Mouse (Mus musculus) gastrocnemius, adult 8-10 months (tissue): Measurements from ENCODE around the gene Selplg. TPM values are rescaled to one million over a fixed set of nuclear protein-coding genes. Genes with fewer than 3 reads are reported as not detected.
A peak's percentile ranks its signal among the peaks of the same experiment; 100 is the strongest.

Experiments
- DNase-seq, 2 experiments: peaks; one replicate each; pipeline ENCODE4 v3.0.0; 2022; ENCODE audit warnings: low spot score in 2 of 2
- total RNA-seq, 4 experiments: library from RNA; stranded (reverse); gene quantifications; 2 replicates each; pipeline ENCODE4 v1.2.4; 2022

The Selplg gene
- total RNA-seq, result 1 to 10 TPM in 1 of 4 experiments, under 1 TPM in 3; 0.41 to 1.5 (median 0.48) TPM

DNA sequence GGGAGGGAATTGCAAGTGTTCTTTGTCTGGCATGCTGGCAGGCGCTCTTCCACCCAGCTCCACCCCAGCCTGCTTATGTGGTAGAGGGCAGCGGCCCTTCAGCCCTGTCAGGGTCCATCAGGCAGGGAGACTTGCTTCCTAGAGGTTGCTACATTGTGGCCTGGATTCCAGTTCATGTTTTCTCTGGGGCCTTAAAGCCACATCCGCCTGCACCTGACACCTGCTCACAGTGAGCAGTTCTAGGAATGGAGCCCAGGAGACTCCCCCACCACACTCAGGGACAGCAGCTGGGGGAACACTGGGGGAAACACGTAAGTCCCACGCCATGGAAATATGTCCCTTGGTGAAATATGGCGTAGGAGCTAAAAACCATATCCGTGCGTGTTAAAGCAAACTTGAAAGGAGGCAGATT is at the start of gene Selplg:
Gene Selplg (minus strand): TSS at position 155 of the 412 bp plus-strand sequence.
- no peak for DNase-seq

- no peak for DNase-seq
Measured at GRCm38 (mm10) chr5:113881136-113881535, 48.7 kb upstream of the Selplg start.

- no peak for DNase-seq
Measured at GRCm38 (mm10) chr5:113878943-113879617, 46.6 kb upstream of the Selplg start.

- DNase-seq, result no peak
Measured at GRCm38 (mm10) chr5:113877565-113877964, 45.1 kb upstream of the Selplg start.

- no peak for DNase-seq
Measured at GRCm38 (mm10) chr5:113876176-113876575, 43.7 kb upstream of the Selplg start.

- DNase-seq, result no peak
Measured at GRCm38 (mm10) chr5:113875625-113876024, 43.2 kb upstream of the Selplg start.

- DNase-seq, result no peak
Measured at GRCm38 (mm10) chr5:113874063-113875024, 41.9 kb upstream of the Selplg start.

- peak in 1 of 2 experiments; percentile 42 for DNase-seq
Measured at GRCm38 (mm10) chr5:113872936-113873912, 40.8 kb upstream of the Selplg start.

DNA sequence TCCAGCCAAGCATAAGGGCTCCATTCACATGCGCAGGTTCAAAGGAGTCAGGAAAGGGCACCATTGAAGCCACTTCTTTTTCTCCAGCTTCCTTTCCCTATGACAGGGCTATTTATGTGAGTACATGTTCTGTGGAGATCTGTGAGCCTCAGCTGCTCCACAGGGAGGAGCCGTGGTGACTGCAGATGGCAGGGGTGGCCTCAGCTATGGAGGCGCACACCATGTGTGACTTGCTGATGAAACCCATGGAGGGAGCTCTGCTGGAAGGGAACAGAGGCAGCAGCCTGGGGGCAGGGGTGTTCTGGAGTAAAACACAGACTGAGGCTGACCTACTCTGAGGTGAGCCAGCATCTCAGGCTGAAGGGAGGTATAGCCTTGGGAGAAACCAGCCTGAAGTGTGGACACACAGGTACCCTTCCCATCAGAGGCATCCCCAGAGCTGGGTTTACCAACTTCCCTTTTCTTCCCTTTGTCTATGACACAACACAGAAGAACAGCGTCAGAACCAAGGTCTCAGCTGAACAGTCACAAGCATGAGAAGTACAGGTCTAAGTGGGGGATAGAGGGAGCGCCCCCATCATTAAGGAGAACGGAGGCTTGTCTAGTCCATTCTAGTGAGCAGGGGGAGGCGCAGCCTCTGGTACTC is 39.6 kb upstream of the Selplg start:
- DNase-seq, result no peak

GRCm38 (mm10) chr5:113870393-113871040 is 38.1 kb upstream of the Selplg start:
- DNase-seq, result peak; percentile 65 to 79

DNA sequence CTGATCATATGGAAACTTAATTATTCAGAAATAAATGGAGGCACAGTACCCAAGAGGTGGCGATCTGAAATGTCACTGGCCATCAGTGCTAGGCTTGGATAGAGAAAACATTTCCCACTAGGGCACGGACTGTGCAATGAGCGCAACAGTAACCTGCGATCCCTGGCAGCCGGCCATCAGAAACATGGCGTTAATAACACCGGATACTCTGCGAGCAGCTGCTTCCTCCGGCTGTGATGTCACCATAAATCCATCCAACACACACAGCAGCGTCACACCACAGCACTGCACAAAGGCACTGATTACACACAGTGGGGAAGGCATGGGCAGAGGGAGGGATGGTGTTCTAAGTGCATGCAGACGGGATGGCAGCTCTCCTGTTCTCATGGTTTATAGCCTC is 36.7 kb upstream of the Selplg start:
- DNase-seq, result peak; percentile 58 to 67

DNA sequence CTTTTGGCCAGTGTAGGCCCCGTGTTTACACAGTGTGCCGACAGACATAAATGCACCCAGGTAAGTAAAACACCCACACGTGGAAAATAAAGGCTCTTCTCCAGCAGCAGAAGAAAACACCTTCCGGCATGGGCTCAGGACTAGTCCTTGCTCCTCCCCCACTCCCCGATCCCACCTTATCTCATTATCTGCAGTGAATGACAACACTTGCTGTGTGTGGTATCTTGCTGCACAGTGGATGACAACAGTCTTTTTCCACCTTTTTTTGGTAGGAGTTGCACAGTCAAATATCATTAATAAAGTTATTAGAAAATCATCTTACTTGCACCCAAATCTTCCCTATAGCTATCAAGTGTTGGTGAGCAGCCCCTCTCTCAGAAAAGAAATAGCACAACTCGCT is 32.5 kb upstream of the Selplg start:
- no peak for DNase-seq

- DNase-seq, result no peak
Measured at GRCm38 (mm10) chr5:113863994-113864393, 31.6 kb upstream of the Selplg start.

DNA sequence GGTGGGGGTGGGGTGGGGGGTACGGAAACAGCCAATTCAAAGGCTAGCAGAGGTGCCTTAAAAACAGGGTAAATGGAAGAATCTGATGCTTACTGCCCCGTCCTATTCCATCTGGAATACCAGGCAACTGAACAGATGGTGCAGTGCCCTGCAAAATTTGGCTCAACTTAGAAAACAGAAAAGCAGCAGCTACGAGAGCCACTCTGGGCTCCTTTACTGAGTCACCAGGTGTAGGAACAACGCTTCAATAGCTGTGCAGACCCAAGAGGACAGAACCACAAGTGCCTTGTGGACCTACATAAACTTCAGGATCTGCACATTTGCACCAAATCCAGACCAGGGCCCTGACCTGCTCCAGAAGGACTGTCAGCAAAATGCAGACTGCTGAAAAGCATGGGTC is 30.0 kb upstream of the Selplg start:
- no peak for DNase-seq

GRCm38 (mm10) chr5:113861294-113861693 is 28.9 kb upstream of the Selplg start:
- DNase-seq, result no peak

DNA sequence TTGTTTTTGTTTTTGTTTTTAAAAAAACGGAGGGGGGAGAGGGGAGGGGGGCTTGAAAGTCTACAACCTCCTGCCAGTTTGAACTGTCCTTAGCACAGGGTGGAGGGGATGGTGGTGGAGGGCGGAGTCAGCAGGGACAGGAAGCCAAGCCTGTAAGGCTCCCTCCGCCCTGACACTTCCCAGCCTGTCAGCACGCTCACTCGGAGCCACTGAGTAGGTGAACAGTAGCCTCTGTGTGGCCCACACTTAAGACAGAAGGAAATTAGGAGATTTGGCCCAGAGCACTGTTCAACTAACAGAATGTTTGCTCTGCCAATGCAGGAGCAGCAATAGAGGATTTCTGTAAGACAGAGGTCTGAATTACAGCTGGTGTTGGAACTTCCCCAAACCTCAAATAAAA is 26.5 kb upstream of the Selplg start:
- DNase-seq, result no peak

GRCm38 (mm10) chr5:113858550-113858949 is 26.1 kb upstream of the Selplg start:
- no peak for DNase-seq

GRCm38 (mm10) chr5:113857631-113858030 is 25.2 kb upstream of the Selplg start:
- DNase-seq, result no peak

DNA sequence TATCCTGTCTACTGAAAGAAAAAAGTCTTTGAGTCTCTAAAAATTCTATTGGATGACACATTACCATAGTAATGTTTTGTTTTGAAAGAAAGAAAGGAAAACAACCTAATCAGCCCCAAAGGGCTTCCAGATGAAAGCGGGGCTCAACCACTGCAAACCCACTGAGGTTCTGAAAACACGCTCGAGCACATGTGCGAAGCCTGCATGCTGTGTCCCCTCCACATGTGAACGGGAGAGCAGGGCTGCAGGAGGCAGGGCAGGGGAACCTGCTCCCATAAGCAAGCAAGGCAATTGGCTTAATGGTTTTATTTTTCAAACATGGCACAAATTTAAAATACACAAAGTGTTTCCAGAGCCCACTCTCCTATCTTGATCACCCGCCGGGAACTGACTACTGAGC is 24.2 kb upstream of the Selplg start:
- DNase-seq, result no peak

DNA sequence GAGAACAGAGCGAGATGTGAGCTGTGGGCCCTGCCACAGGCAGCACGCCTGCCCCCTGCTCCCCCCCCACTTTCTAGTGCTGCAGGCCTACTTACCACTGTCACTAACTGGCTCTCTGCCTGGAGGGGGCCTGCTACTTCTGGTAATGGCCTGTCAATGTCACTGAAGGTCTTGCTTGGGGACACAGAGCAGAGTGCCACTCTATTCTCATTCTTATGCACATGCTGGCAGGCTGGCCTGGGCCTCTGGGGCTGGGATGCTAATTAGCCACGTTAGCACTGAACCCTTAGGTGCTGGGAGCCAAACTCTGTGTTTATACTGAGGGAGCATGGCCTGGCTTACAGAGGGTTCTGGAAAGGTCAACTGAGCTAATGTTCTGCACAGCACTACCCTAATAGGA is 23.3 kb upstream of the Selplg start:
- DNase-seq, result no peak
